Mouse (Mus musculus) gastrocnemius, postnatal 10 days (tissue): ENCODE data around the gene March6. TPM values are rescaled to one million over a fixed set of nuclear protein-coding genes. Genes with fewer than 3 reads are reported as not detected.

ENCODE experiments used
- DNase-seq: peaks from one replicate; pipeline ENCODE4 v3.0.0; 2021; ENCODE audit warnings: mixed read lengths
- total RNA-seq, 2 experiments: library from RNA; stranded (reverse); gene quantifications; 2 replicates each; pipeline ENCODE4 v1.2.3; 2021

Gene March6
- total RNA-seq, 2 experiments from 2014 or later, result 69.4 to 75.0 TPM

DNA sequence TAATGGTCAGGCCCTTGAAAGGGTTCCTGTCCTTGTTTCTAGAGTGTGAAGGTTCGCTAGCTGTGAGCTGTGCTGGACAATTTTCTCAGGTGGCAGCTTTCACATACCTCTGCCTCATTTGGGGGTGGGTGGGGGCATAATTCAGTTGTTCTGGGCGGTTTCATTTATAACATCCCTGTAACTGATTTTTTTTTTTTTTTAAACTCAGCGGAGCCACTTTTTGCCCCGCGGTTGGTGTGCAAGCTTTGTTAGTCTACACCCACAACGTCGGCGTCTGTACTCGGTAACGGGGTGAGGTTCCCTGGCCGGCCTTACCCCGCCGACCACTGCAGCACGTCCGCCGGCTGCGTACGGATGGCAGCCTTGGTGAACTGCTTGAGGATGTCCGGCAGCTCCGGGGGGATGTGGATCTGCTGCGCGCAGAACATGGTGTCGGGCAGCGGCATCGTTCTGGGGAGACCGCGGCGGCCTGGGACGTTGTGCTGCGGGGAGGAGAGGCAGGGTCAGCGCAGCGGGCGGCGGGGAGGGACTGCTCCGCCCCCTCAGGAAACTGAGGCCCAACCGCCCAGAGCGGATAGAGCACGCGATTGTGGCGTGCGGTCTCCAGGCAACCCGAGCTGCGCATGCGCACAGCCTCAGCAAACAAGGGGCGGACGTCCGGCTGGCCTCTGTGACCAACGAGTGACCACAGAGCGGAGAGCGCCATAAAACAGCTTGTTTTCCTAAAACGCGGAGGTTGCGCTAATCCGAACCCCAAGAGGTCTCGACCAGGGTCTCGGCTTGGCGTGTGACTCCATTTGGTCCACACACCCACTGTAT is 77.5 kb downstream of the March6 start, which contains the start of gene Ropn1l:
Gene Ropn1l, minus strand, starts transcription at position 640 of the 819 bp plus-strand sequence.
- DNase-seq, result peak; percentile 91

GRCm38 (mm10) chr15:31452336-31453097 is 78.3 kb downstream of the March6 start:
- DNase-seq, result no peak

DNA sequence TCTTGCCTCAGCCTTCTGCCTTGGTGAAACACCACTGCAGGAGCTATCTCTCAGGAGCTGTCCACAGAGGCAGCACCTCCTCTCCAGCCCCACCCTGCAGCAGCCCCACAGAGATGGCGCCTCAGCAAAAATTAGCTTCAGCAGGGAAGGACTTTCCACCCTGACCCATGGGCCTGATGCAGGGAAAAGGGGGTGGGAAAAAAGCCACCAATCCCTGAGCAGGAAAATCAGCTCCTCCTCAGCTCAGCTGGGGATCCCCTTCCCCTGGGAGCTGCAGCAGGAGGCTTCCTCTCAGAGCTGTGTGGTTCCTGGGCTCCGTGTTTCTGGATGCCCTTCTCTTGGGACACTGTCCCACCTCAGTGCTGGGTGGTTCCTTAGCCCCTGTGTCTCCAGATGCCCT is 81.1 kb downstream of the March6 start:
- DNase-seq, result no peak

DNA sequence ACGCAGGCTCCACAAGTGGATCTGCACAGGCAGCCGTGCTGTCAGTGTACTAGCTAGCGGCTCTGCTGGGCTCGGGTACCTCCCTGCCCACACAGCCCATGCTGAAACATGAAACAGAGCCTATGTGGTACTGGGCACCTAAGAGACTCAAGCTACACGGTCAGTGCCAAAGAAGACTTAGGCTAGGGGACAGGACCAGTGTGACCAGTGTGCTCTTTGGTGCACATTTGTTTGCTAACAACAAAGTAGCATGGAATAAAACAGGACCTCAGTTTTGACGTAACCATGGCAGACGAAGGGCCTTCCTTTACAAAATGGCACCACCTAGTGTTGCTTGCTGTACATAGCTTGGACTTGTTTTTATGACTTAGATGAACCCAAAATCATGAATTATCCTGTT is 83.7 kb downstream of the March6 start:
- DNase-seq, result no peak

DNA sequence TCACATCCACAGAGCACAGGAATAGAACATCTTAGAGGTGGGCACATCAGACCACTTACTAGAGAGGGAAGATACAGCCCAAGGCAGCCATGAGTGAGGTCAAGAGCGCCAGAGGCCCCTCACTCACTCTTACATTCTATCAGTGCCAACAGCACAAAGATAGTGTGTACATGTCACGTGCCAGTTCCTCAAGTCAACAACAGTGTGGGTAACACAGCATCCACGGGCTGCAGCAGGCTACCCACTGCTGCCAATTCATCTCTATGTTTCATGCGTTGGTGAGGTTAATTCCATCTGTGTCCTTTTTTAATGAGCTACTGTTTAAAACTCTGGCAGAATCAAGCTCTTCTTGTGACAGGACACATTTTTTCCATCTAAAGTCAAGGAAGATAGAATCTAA is 88.2 kb downstream of the March6 start:
- no peak for DNase-seq

GRCm38 (mm10) chr15:31441996-31442395 is 88.9 kb downstream of the March6 start:
- no peak for DNase-seq

DNA sequence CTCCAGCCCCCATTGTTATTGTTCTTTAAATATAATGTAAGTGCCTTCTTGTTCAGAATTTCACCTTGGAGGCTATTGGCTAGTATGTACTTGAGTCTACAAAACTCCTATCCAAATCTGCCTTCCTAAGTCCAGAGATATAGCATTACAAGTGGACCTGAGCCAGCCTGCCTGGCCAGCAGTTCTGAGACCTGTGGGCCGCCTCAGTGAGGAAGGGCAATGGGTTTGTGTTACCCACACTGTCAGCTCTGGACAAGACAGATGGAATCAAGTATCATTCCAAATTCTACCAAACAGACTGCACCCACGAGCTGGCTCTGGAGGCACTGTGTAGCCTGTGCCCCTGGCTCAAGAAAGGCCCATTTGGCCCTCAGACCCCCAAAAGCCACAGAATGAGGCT is 94.0 kb downstream of the March6 start:
- no peak for DNase-seq

GRCm38 (mm10) chr15:31436083-31436482 is 94.8 kb downstream of the March6 start:
- no peak for DNase-seq

GRCm38 (mm10) chr15:31433768-31434167 is 97.1 kb downstream of the March6 start:
- DNase-seq, result no peak

GRCm38 (mm10) chr15:31431847-31432246 is 99.0 kb downstream of the March6 start:
- DNase-seq, result no peak

- DNase-seq, result no peak
Measured at GRCm38 (mm10) chr15:31430014-31430413, 100.8 kb downstream of the March6 start.

DNA sequence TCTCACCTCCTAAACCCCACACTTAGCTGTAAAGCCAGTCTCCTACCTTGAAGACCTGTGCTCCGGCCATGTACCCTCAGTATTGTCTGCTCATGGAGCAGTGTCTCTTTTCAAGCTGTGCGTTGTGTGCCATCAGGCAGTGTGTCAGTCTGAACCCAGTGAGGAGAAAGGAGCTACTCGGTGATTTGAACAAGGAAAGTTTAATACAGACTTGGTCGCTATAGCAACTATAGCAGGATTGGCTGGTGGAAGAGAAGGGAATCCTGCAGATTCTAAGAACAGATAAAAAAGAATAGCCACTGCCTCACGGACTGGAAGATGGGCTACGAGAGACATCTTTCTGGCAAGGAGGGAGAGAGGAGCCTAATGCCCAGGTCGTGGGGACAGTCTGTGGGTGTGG is 101.4 kb downstream of the March6 start:
- no peak for DNase-seq

- no peak for DNase-seq
Measured at GRCm38 (mm10) chr15:31428571-31428970, 102.3 kb downstream of the March6 start.

DNA sequence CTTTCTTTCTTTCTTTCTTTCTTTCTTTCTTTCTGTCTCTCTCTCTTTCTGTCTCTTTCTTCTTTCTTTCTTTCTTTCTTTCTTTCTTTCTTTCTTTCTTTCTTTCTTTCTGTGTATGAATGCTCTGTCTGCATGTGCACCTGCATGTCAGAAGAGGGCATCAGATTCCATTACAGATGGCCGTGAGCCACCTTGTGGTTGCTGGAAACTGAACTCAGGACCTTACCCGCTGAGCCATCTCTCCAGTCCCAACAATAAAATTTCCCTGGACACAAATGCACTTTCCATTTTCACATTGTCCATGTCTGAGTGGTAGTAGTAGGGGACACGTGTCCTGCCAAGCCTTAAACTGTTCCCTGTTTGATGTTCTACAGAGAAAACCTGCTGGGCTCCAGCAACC is 103.5 kb downstream of the March6 start:
- no peak for DNase-seq

- DNase-seq, result no peak
Measured at GRCm38 (mm10) chr15:31426066-31426706, 104.7 kb downstream of the March6 start.

GRCm38 (mm10) chr15:31422649-31423369 is 108.0 kb downstream of the March6 start:
- no peak for DNase-seq

DNA sequence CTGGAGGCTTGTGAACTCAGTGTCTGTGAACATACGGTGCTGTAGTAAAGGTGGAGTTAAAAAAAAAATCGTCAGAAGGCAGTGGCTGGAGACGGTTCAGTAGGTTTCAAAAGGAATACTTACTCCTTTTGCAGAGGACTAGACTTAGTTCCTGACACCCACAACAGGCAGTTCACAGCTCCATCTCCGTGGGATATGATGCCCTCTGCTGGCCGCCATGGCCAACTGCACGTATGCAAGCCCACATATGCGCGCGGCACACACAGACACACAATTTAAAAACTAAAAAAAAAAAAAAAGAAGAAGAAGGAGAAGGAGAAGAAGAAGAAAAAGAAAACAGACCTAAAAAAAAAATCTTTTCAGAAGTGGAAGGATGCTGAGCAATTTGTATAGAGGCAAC is 111.8 kb downstream of the March6 start:
- peak; percentile 31 for DNase-seq

GRCm38 (mm10) chr15:31418686-31419024 is 112.2 kb downstream of the March6 start:
- DNase-seq, result no peak

DNA sequence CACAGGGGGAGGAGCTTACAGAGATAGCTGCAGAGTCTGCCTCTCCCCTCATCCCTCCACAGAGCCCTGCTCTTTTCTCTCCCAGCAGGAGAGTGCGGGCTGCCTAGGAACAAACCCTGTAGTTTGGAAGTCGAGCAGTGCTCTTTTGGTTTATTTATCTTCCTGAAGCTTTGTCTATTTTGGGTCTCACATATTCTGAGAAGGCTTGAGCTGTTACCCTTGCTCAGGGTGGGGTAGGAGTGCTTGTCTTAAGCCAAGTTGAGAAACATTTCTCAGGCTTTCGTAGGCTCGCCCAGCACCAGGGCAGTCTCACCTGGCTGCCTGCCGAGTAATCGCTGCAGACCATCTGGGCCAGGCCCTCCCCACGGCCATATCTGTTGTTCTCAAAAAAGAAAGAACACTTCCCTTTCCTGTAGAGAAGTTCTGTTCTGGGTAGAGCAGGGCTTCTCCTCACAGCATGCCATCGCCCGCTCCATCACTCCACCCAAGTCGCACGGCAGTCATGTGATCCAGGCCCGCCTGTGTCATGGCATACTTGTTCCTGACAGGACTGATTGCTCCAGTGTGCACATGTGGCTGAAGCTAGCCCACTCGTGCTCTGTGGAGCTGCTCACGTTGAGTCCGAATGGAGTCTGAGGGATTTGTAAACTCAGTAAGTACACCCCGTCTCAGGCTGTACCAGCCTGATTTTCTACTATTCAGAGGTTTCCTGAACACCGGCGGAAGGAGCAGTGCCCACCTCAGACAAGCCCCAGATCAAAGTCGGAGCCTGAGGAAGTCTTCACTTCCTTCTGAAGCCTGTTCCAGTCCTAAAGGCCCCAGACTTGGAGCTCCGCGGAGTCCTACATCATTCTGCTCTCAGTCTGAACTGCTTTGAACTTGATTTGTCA is 112.8 kb downstream of the March6 start:
- DNase-seq, result peak; percentile 38

GRCm38 (mm10) chr15:31417409-31417795 is 113.5 kb downstream of the March6 start:
- DNase-seq, result no peak

DNA sequence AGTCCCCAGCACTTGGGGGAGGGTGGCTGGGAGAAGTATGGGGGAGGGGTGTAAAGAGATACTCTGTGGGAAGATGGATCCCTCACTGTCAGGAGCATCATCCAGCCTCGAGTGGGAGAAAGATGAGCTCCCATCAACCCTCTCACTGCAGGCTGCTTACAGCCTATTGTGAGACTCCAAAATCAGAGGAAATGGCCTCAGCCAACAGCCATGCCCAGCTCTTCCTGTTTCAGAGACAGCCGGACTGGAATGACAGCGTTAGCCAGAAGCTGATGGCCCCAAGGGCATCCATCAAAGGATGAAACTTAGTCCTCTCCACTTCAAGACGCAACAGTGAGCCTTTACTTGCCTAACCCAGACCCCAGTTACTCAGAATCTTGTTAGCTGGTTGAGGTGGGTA is 115.7 kb downstream of the March6 start:
- no peak for DNase-seq
